Comparison of ENCODE assay signal across 23 mouse cellular contexts in genomic region chr12:78206571-78206960, GRCm38 (mm10). TPM values are rescaled to one million over a fixed set of nuclear protein-coding genes. Genes with fewer than 3 reads are reported as not detected.
DNase-seq lines count a peak whose midpoint lies in the region; ATAC-seq and TF ChIP-seq lines count a peak whose summit lies in the region.
"Had no signal": no experiment of that assay in that cellular context is flagged by ENCODE, and none has a peak within 500 bp of the region (broad histone marks: within the 10 kb centered on the region; RNA-seq: fewer than 3 reads in every experiment).

No protein-coding gene starts in this region.

- WGBS in heart, adult 2 months, result 75% methylated on average over 4 of the region's 4 CpGs
- 56% methylated on average over 4 of the region's 4 CpGs for WGBS in lung, adult 2 months
- 72% methylated on average over 4 of the region's 4 CpGs for WGBS in intestine, embryonic 15.5 days
- WGBS in stomach, embryonic 15.5 days, result 61% methylated on average over 4 of the region's 4 CpGs

- no peaks in the 10 kb centered on the region for H3K9me3 ChIP-seq in intestine, embryonic 15.5 days
- H3K9me3 ChIP-seq in stomach, embryonic 15.5 days, result no peaks in the 10 kb centered on the region
- H3K9me3 ChIP-seq: embryonic facial prominence, embryonic 15.5 days; forebrain, embryonic 10.5 days; heart, embryonic 13.5 days; midbrain, embryonic 12.5 days; neural tube, embryonic 15.5 days had no signal

- no peak for TF ChIP-seq EP300 in heart, adult 2 months (IDR thresholded peaks at IDR 0.05; ENCODE audit: insufficient read depth, low read depth, low read length)

- H3K4me3 ChIP-seq in heart, adult 2 months, result no peak overlapping the region
- H3K4me3 ChIP-seq in lung, adult 2 months (replicated peaks; ENCODE audit: extremely low read depth, low read depth, low read length), result peak overlapping the region; percentile 13
- no peak overlapping the region for H3K4me3 ChIP-seq in intestine, embryonic 15.5 days (replicated peaks)
- H3K4me3 ChIP-seq in stomach, embryonic 15.5 days (replicated peaks), result no peak overlapping the region
- H3K4me3 ChIP-seq: forebrain, embryonic 10.5 days; midbrain, embryonic 12.5 days had no signal

- TF ChIP-seq POLR2A in heart, adult 2 months (IDR thresholded peaks at IDR 0.05; ENCODE audit: insufficient read depth, low read depth, low read length), result no peak
- TF ChIP-seq POLR2A in lung, adult 2 months (IDR thresholded peaks at IDR 0.05; ENCODE audit: borderline replicate concordance, extremely low read depth, low read depth, low read length), result no peak

- no peak for DNase-seq in heart, adult 2 months
- no peak for DNase-seq in heart, adult 8-10 months (ENCODE audit: low spot score)
- DNase-seq in lung, adult 2 months, result peak; percentile 13
- no peak for DNase-seq in lung, adult 18-20 months
- no peak for DNase-seq in adrenal gland, adult 8-10 months
- no peak for DNase-seq in frontal cortex, postnatal 25 days (ENCODE audit: low spot score in 2 of 2)
- DNase-seq: thymus, adult 18-20 months had no signal

- no peak for TF ChIP-seq CTCF in heart, adult 2 months (IDR thresholded peaks at IDR 0.05)
- TF ChIP-seq CTCF in lung, adult 2 months (IDR thresholded peaks at IDR 0.05; ENCODE audit: insufficient read depth, low read length), result no peak

- peak overlapping the region; percentile 44 for H3K4me2 ChIP-seq in intestine, embryonic 15.5 days (replicated peaks)
- H3K4me2 ChIP-seq in stomach, embryonic 15.5 days, result 0 out of 2 replicates have a peak overlapping the region, but pooled peaks have one; percentile 43

- intact Hi-C loops in heart, adult 2 months (cut with DNase I), result loop anchor here (5.0 to 10.0 kb wide), 2 partner anchors 121 to 608 kb away; no protein-coding TSS in a partner anchor

- H3K36me3 ChIP-seq in heart, adult 2 months (ENCODE audit: control insufficient read depth, insufficient read depth, low read length), result no peaks in the 10 kb centered on the region
- H3K36me3 ChIP-seq in intestine, embryonic 15.5 days, result no peaks in the 10 kb centered on the region
- H3K36me3 ChIP-seq in stomach, embryonic 15.5 days, result no peaks in the 10 kb centered on the region
- H3K36me3 ChIP-seq: embryonic facial prominence, embryonic 15.5 days; forebrain, embryonic 10.5 days; heart, embryonic 13.5 days; midbrain, embryonic 12.5 days; neural tube, embryonic 15.5 days had no signal

- no peak overlapping the region for H3K9ac ChIP-seq in heart, adult 2 months (ENCODE audit: low read depth, low read length)
- H3K9ac ChIP-seq in intestine, embryonic 15.5 days, result no peak overlapping the region
- no peak overlapping the region for H3K9ac ChIP-seq in stomach, embryonic 15.5 days
- H3K9ac ChIP-seq: embryonic facial prominence, embryonic 15.5 days; midbrain, embryonic 12.5 days; neural tube, embryonic 15.5 days had no signal

- no peaks in the 10 kb centered on the region for H3K4me1 ChIP-seq in heart, adult 2 months (ENCODE audit: control insufficient read depth, insufficient read depth, low read length)
- H3K4me1 ChIP-seq in lung, adult 2 months (ENCODE audit: control insufficient read depth, insufficient read depth, low read length), result peaks cover 6% of the 10 kb centered on the region
- H3K4me1 ChIP-seq in intestine, embryonic 15.5 days (replicated peaks), result no peaks in the 10 kb centered on the region
- no peaks in the 10 kb centered on the region for H3K4me1 ChIP-seq in stomach, embryonic 15.5 days
- H3K4me1 ChIP-seq: embryonic facial prominence, embryonic 15.5 days; midbrain, embryonic 12.5 days had no signal

- no peak for ATAC-seq in intestine, embryonic 15.5 days
- ATAC-seq in stomach, embryonic 15.5 days (ENCODE audit: insufficient read depth, low FRiP score, low read depth), result no peak

- H3K27me3 ChIP-seq in heart, adult 2 months (ENCODE audit: control insufficient read depth, insufficient read depth, low read length), result no peaks in the 10 kb centered on the region
- no peaks in the 10 kb centered on the region for H3K27me3 ChIP-seq in intestine, embryonic 15.5 days (replicated peaks)
- H3K27me3 ChIP-seq in stomach, embryonic 15.5 days (replicated peaks), result no peaks in the 10 kb centered on the region
- H3K27me3 ChIP-seq: embryonic facial prominence, embryonic 15.5 days; heart, embryonic 13.5 days; midbrain, embryonic 12.5 days; neural tube, embryonic 15.5 days had no signal

- peak overlapping the region; percentile 26 for H3K27ac ChIP-seq in heart, adult 2 months
- no peak overlapping the region for H3K27ac ChIP-seq in intestine, embryonic 15.5 days
- H3K27ac ChIP-seq in stomach, embryonic 15.5 days, result peak overlapping the region; percentile 46; the same call in 1 of the 2 replicates
- H3K27ac ChIP-seq: embryonic facial prominence, embryonic 15.5 days; forebrain, embryonic 10.5 days; heart, embryonic 13.5 days; midbrain, embryonic 12.5 days; neural tube, embryonic 15.5 days had no signal

- no peaks in the 10 kb centered on the region for H3K79me2 ChIP-seq in heart, adult 2 months (replicated peaks; ENCODE audit: control insufficient read depth, insufficient read depth, low read length)

RNA-seq across cellular contexts. Expression of gene Gm6657, which starts 12.5 kb away (rescaled TPM):
- not detected for total RNA-seq in heart, adult 2 months (2021)
- not detected in 2 replicates for polyA plus RNA-seq in heart, adult 2 months (2012; rRNA removed)
- total RNA-seq in heart, adult 8-10 months (2022), result not detected
- not detected in 2 replicates for polyA plus RNA-seq in lung, adult 2 months (2012; rRNA removed)
- not detected in 2 replicates for polyA plus RNA-seq in intestine, embryonic 15.5 days (2015; fragmentation: Nextera tagmentation; extraction: Ambion mirVana)
- polyA plus RNA-seq in stomach, embryonic 15.5 days (2015; fragmentation: Nextera tagmentation; extraction: Ambion mirVana), result not detected in 2 replicates
- not detected for total RNA-seq in adrenal gland, adult 8-10 months (2022)
- total RNA-seq: adrenal gland, postnatal 4 days; gastrocnemius, postnatal 36 days; left cerebral cortex, adult 8-10 months had no signal
- polyA plus RNA-seq: embryonic facial prominence, embryonic 15.5 days; forebrain, embryonic 10.5 days; frontal cortex, adult 2 months; heart, embryonic 13.5 days; hindbrain, embryonic 11.5 days; inflammation-experienced regulatory T-cells, adult 6 months; limb, embryonic 11.5 days; midbrain, embryonic 12.5 days; neural tube, embryonic 15.5 days; Patski; urinary bladder, adult 2 months had no signal

RNA-seq across cellular contexts. Expression of gene Gphn, which starts 19.6 kb away (rescaled TPM):
- total RNA-seq in heart, adult 2 months (2021), result 10 to 100 TPM; 21.4 to 23.5 TPM
- polyA plus RNA-seq in heart, adult 2 months (2012; rRNA removed), result 12.2 and 18.6 TPM in 2 replicates
- total RNA-seq in heart, adult 8-10 months (2022), result 10 to 100 TPM; 20.7 to 22.7 (median 22.5) TPM
- 9.8 and 12.7 TPM in 2 replicates for polyA plus RNA-seq in lung, adult 2 months (2012; rRNA removed)
- 15.3 and 18.6 TPM in 2 replicates for polyA plus RNA-seq in intestine, embryonic 15.5 days (2015; fragmentation: Nextera tagmentation; extraction: Ambion mirVana)
- 15.2 and 19.2 TPM in 2 replicates for polyA plus RNA-seq in stomach, embryonic 15.5 days (2015; fragmentation: Nextera tagmentation; extraction: Ambion mirVana)
- 10 to 100 TPM; 27.3 to 35.8 (median 29.6) TPM for total RNA-seq in adrenal gland, adult 8-10 months (2022)
